Mouse (Mus musculus) kidney, embryonic 15.5 days (tissue): ENCODE results near the gene D930007J09Rik. TPM values are rescaled to one million over a fixed set of nuclear protein-coding genes. Genes with fewer than 3 reads are reported as not detected.

Experiments used
- ATAC-seq: fragments of 200-750 bp; cut with Nextera tagmentation; replicated peaks from 2 replicates; pipeline ENCODE4 v1.8.0; 2017; ENCODE audit warnings: moderate TSS enrichment; ENCODE audit not compliant: low FRiP score
- H3K27ac ChIP-seq: fragments of 300-500 bp; sonication (generic); 2 replicates; pipeline ENCODE4 v1.5.1; 2015; ENCODE audit warnings: mild to moderate bottlenecking, inconsistent platforms
- H3K27me3 ChIP-seq: fragments of 300-500 bp; sonication (generic); 2 replicates; pipeline ENCODE4 v1.6.1; 2015; ENCODE audit warnings: inconsistent platforms
- H3K36me3 ChIP-seq: fragments of 300-500 bp; sonication (generic); 2 replicates; pipeline ENCODE4 v1.6.1; 2015; ENCODE audit warnings: inconsistent platforms
- H3K4me1 ChIP-seq: fragments of 300-500 bp; sonication (generic); 2 replicates; pipeline ENCODE4 v1.6.1; 2015; ENCODE audit warnings: inconsistent platforms
- H3K4me2 ChIP-seq: fragments of 300-500 bp; sonication (generic); 2 replicates; pipeline ENCODE4 v1.6.1; 2015; ENCODE audit warnings: moderate library complexity, mild to moderate bottlenecking, inconsistent platforms
- H3K4me3 ChIP-seq: fragments of 300-500 bp; sonication (generic); replicated peaks from 2 replicates; pipeline ENCODE4 v1.5.1; 2015; ENCODE audit warnings: mild to moderate bottlenecking, inconsistent platforms
- H3K9ac ChIP-seq: fragments of 300-500 bp; sonication (generic); 2 replicates; pipeline ENCODE4 v1.6.1; 2015; ENCODE audit warnings: mild to moderate bottlenecking, inconsistent platforms
- H3K9me3 ChIP-seq: fragments of 300-500 bp; sonication (generic); replicated peaks from 2 replicates; pipeline ENCODE4 v1.6.1; 2016; ENCODE audit warnings: inconsistent platforms
- WGBS: fragments of 180-500 bp; shearing (Covaris S2); methylation state at CpG from one replicate; pipeline ENCODE4 v1.1.7; 2015; ENCODE audit warnings: mixed read lengths; 5-methylcytosine and 5-hydroxymethylcytosine counted together
- polyA plus RNA-seq: library from polyadenylated mRNA; unstranded; fragments of >200 nt; fragmentation: Nextera tagmentation; extraction: Ambion mirVana; gene quantifications from 2 replicates; pipeline ENCODE4 v1.2.1, GENCODE M21; 2015

D930007J09Rik gene
- polyA plus RNA-seq, 1 experiment from 2014 or later, result not detected

DNA sequence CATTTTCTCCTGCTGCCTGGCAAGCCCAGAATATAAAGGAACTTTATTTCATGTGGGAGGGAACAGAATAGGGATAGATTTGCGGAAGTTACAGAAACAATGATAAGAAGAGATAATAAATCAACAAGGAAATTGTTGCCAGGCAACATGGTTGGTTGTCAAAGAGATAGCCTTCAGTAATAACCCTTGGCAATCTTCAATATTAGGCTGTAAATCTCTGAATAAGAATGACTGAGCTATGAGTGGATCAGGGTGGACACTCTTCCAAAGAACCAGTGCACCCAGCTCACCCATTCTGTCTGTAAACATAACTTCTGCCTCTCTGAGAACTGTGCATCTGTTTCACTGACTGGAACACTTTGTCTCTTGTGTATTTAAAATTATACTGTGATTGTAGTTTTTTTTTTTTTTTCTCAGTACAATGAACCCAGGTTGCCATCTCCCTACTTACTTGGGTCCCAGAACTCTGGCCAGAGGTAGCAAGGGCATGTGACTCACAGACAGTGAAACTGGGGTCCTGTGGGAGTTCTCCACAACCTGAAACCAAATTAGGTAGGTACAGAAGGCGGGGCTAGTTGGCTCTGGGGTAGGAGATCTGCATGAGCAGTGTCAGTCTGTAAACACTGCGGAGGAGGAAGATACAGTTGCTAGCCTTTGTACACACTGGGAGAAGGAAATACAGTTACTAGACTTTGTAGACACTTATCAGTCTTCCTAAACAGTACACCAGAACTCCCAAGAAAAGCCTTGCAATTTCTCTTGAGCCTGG, 29.0 kb upstream of the D930007J09Rik start:
- Histone ChIP-seq H3K9ac (no peak overlapping the region), H3K4me3 (no peak overlapping the region), H3K4me1 (no peaks in the 10 kb centered on the region), H3K27ac (no peak overlapping the region), H3K36me3 (no peaks in the 10 kb centered on the region), H3K4me2 (no peak overlapping the region), H3K9me3 (no peaks in the 10 kb centered on the region), H3K27me3 (no peaks in the 10 kb centered on the region)
- WGBS, result 58% methylated on average over 3 of the region's 3 CpGs
- ATAC-seq, result no peak

DNA sequence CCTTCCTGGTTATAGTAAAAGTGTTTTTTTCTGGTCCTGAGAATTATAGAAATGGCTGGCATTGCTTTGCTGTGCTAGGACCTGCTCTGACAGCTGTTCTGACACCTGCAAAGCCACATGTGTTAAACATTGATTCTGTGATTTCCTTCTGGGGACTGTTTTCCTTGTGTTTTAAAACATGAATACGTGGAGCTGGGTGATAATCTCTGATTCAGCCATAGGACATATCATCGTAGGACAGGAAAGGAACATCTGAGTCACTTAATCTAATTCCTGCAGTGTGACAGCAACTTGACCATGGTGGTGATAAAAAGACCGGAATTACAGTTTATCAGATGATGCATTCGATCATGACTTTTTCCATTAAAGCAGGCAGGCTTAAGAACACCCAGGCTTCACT, 26.2 kb upstream of the D930007J09Rik start:
- no peak for ATAC-seq
- H3K4me2 ChIP-seq, result no peak overlapping the region
- no peaks in the 10 kb centered on the region for H3K4me1 ChIP-seq
- H3K27ac ChIP-seq, result no peak overlapping the region
- no peaks in the 10 kb centered on the region for H3K36me3 ChIP-seq
- H3K27me3 ChIP-seq, result no peaks in the 10 kb centered on the region
- no peak overlapping the region for H3K4me3 ChIP-seq
- H3K9me3 ChIP-seq, result no peaks in the 10 kb centered on the region
- WGBS, result 83% methylated on average over 4 of the region's 4 CpGs
- H3K9ac ChIP-seq, result no peak overlapping the region

DNA sequence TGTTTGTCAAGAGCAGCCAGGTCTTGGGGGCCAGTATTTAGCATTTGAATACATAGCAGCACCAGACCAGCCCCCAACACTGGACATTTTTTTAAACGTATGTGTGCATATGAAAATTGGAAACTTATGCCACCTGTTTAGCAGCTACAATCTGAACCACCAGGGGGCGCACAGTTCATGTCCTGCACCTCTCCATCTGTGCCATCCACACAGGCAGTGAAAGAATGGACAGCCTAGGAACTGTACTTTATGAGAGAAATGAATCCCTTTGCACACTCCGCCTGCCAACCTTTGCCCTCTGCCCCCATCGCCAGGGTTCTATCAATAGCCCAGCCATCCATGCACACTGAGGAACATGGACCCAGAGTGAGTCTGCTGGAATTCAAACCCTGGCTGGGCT, 25.3 kb upstream of the D930007J09Rik start:
- WGBS, result 62% methylated on average over 4 of the region's 4 CpGs
- ATAC-seq, result no peak; the same call in 1 of the 2 replicates

DNA sequence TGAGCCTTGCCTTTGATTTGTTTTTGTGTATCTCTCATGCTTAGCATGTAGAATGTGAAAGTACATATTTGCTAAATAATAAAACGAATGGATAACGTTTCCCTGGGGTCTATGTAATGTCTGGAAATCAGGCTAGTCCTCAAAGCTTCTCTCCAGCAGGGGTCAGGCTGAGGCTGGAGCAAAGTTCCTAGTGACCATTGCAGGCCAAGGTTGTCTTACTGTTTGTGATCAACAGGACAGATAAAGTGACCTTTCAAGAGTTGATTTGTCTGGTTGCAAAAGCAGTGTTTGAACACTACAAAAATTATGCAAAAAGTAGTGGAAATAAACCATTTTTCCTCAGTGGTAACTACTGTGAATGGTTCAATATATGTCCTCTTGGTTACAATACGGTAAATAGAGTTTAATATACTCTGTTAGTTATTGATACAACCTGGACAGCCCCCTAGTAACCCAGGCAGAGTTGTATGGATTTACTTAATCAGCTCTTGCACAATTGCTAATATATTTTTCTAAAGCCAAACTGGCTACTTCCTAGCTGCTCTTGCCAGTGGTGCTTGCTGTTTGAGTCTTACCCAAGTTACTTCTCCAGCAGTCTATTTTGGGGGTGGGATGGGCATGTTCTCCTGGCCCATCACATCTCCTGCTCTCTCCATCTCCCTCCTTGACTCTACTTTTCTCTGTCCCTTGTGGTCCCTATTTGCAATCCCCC, 24.6 kb upstream of the D930007J09Rik start:
- Histone ChIP-seq H3K4me1 (no peaks in the 10 kb centered on the region), H3K27me3 (no peaks in the 10 kb centered on the region), H3K36me3 (peaks cover 3% of the 10 kb centered on the region; the same call in 1 of the 2 replicates), H3K9ac (no peak overlapping the region), H3K4me2 (no peak overlapping the region), H3K9me3 (no peaks in the 10 kb centered on the region), H3K4me3 (no peak overlapping the region), H3K27ac (no peak overlapping the region)
- 78% methylated on average over 3 of the region's 3 CpGs for WGBS
- ATAC-seq, result no peak

More for the DNA sequence above, 25.3 kb upstream of the D930007J09Rik start:
- Histone ChIP-seq H3K4me1 (no peaks in the 10 kb centered on the region), H3K4me3 (no peak overlapping the region), H3K36me3 (no peaks in the 10 kb centered on the region), H3K4me2 (no peak overlapping the region), H3K9ac (no peak overlapping the region), H3K9me3 (no peaks in the 10 kb centered on the region), H3K27ac (no peak overlapping the region), H3K27me3 (no peaks in the 10 kb centered on the region)

DNA sequence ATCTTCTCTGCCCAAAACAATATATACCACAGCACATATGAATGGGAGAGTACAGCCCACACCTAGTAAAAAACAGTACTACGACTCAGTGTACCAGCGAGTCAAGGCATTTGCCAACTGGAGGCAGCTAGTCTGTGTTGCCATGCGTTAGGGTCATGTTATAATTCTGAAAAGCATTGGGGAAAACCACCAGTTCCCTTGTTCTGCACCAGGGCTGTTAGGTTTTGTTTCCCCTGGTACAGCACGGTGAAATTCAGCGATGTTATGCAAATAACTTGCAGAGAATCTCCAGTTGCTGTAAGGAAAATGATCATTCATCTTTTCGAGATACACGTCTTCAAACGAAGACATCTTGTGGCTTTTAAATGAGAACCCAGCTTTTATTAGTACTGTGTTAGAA, 22.9 kb upstream of the D930007J09Rik start:
- H3K9me3 ChIP-seq, result no peaks in the 10 kb centered on the region
- no peak for ATAC-seq
- H3K4me2 ChIP-seq, result no peak overlapping the region
- H3K27me3 ChIP-seq, result no peaks in the 10 kb centered on the region
- 91% methylated on average over 8 of the region's 8 CpGs for WGBS
- no peaks in the 10 kb centered on the region for H3K4me1 ChIP-seq
- H3K27ac ChIP-seq, result no peak overlapping the region
- H3K36me3 ChIP-seq, result peaks cover 19% of the 10 kb centered on the region
- no peak overlapping the region for H3K9ac ChIP-seq
- H3K4me3 ChIP-seq, result no peak overlapping the region

DNA sequence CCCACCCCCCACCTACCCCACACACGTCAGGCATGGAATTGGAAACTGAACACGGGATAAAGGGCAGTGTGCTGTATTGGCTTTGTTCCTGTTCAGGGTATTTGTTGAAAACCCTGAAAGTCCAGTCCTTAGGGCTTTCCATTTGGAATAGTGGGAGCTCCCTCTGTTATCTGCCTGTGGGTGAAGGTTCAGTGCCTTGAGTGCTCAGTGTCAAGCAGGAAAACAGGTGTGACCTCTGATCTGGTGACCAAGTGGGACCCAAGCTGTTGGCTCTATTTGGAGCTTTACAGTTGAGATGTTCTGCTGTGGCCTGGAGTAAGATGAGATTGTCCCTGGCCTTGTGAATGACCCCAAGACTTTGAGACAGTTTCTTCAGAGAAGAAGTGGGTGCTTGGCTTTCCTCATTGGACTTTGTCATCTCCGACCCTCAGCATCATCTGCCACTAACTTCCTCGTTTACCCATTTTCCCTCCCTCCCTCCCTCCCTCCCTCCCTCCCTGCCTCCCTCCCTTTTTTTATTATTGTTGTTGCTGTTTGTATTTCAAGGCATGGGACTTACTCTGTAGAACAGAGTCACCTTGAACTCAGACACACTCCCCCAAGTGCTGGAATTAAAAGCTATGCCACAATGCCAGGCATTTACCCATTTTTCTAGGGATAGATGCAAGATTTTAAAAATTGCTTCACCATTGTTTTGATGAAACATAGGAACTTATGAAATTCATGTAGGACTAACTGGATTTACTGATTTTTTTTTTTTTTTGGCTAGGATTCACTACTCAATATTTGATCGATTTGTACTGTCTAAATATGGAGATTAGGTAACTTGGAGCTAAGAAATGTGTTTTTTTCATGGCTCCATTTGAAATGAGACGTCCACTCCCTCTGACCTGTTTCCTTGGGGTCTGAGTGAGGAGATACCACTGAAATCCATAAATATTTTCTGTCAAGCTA, 22.0 kb upstream of the D930007J09Rik start:
- ATAC-seq, result no peak

DNA sequence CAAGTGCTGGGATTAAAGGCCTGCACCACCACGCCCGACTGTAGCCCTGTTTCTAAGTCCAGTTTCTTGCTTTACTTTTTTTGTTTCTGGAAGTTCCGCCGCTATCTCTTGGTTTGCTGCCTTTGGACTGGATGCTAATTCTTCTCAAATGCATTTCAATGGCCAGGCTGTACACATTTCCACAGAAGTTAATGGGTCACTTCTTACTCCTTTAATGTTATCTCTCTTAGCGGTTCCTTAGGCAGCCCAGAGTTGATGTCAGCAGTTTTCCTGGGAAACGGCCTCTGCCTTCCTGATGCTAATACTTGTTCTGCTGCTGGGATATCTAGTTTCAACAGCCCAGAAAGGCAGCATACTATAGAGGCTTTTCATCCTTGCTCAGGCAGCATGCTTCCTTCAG, 20.5 kb upstream of the D930007J09Rik start:
- no peaks in the 10 kb centered on the region for H3K4me1 ChIP-seq
- no peak overlapping the region for H3K9ac ChIP-seq
- no peaks in the 10 kb centered on the region for H3K9me3 ChIP-seq
- no peak for ATAC-seq
- H3K4me2 ChIP-seq, result no peak overlapping the region
- peaks cover 41% of the 10 kb centered on the region for H3K36me3 ChIP-seq
- H3K4me3 ChIP-seq, result no peak overlapping the region
- H3K27me3 ChIP-seq, result no peaks in the 10 kb centered on the region
- H3K27ac ChIP-seq, result no peak overlapping the region
- 73% methylated on average over 6 of the region's 6 CpGs for WGBS

More for the DNA sequence above, 22.0 kb upstream of the D930007J09Rik start:
- H3K27ac ChIP-seq, result no peak overlapping the region
- WGBS, result 67% methylated on average over 6 of the region's 6 CpGs
- H3K9ac ChIP-seq, result no peak overlapping the region
- H3K4me3 ChIP-seq, result no peak overlapping the region
- H3K36me3 ChIP-seq, result peaks cover 28% of the 10 kb centered on the region
- no peaks in the 10 kb centered on the region for H3K9me3 ChIP-seq
- no peak overlapping the region for H3K4me2 ChIP-seq
- H3K4me1 ChIP-seq, result no peaks in the 10 kb centered on the region
- H3K27me3 ChIP-seq, result no peaks in the 10 kb centered on the region

DNA sequence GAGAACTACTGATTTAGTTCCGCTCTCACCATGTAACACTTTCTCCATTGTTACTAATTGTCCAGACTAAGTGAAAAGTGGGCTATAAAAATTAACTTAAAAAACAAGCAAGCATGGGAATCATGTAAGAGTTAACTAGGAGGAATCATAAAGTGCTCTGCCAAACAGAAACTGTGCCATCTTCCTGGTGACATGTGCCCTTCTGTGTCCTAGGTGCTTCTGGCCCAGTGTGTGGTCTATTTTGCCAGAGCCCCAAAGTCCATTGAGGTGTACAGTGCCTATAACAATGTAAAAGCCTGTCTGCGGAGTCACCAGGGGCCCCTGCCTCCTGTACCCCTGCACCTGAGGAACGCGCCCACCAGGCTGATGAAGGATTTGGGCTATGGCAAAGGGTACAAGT, 19.0 kb upstream of the D930007J09Rik start:
- Histone ChIP-seq H3K4me2 (no peak overlapping the region), H3K9me3 (no peaks in the 10 kb centered on the region), H3K9ac (no peak overlapping the region), H3K27me3 (no peaks in the 10 kb centered on the region), H3K36me3 (peaks cover 54% of the 10 kb centered on the region), H3K4me1 (no peaks in the 10 kb centered on the region), H3K27ac (no peak overlapping the region), H3K4me3 (no peak overlapping the region)
- no peak for ATAC-seq
- 95% methylated on average over 4 of the region's 4 CpGs for WGBS

DNA sequence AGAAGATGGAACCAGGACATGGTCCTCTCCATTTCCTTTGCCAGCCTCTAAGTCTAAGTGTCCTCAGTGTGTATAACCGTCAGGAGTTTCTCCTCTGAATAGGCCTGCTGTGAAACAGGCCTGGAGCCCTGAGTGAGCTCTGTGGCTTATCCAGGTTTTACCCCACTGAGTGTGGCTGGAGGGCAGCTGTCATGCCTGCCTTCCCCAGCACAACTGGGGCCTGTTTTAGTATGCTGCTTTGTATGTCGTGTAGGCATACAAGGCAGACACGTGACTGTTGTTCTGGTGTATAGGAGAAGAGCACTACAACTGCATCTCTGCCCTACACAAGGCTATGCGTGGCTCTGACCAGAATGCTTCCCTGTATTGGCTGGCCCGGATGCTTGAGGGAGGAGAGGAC, 17.3 kb upstream of the D930007J09Rik start:
- Histone ChIP-seq H3K36me3 (peaks cover 61% of the 10 kb centered on the region), H3K9ac (no peak overlapping the region), H3K4me2 (no peak overlapping the region), H3K9me3 (no peaks in the 10 kb centered on the region), H3K4me3 (no peak overlapping the region), H3K4me1 (no peaks in the 10 kb centered on the region), H3K27me3 (no peaks in the 10 kb centered on the region), H3K27ac (no peak overlapping the region)
- 87% methylated on average over 5 of the region's 5 CpGs for WGBS
- ATAC-seq, result no peak

DNA sequence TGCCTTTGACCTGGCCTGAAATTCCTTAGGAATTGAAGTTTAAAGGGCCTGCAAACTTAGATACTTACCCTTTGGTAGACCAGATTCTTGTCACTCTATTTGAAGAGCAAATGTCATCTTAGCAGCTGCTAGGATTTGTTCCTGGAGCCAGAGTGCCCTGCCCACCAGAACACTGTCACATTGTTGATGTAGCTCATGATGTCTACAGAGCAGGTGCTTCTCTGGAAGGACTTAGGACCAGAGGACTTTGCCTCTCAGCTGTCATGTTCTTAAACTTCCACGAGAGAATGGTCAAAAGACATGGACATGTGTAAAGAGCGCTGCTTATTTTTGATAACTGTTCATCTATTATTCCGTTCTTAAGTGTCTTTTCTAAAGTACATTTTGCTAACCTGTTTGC, 16.6 kb upstream of the D930007J09Rik start:
- H3K4me3 ChIP-seq, result no peak overlapping the region
- no peaks in the 10 kb centered on the region for H3K9me3 ChIP-seq
- no peaks in the 10 kb centered on the region for H3K4me1 ChIP-seq
- H3K4me2 ChIP-seq, result no peak overlapping the region
- 96% methylated on average over 3 of the region's 3 CpGs for whole genome bisulfite sequencing
- ATAC-seq, result no peak
- no peak overlapping the region for H3K27ac ChIP-seq
- H3K9ac ChIP-seq, result no peak overlapping the region
- peaks cover 64% of the 10 kb centered on the region for H3K36me3 ChIP-seq
- no peaks in the 10 kb centered on the region for H3K27me3 ChIP-seq

DNA sequence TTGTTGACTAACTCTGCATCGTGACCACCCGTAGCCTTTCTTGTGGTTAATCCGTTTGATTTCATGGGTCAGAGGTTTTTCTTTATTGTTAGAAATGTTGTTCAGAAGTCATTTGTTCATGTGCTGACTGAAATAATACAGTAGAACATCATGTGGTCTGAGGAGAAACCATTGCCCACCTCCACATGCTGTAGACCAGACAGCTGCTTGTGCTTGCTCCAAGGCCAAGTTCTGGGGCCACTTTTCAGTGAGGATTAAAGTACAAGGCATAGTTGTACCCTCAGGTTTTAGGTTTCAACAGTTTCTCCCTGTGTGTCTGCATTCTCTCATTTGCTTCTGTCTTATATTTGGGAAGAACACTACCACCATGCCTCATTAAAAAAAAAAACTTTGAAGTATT, 5.0 kb upstream of the D930007J09Rik start:
- Histone ChIP-seq H3K27ac (no peak overlapping the region), H3K27me3 (no peaks in the 10 kb centered on the region), H3K4me1 (peaks cover 22% of the 10 kb centered on the region), H3K36me3 (peaks cover 52% of the 10 kb centered on the region), H3K9ac (no peak overlapping the region), H3K4me3 (no peak overlapping the region), H3K4me2 (no peak overlapping the region), H3K9me3 (no peaks in the 10 kb centered on the region)
- no peak for ATAC-seq
- 85% methylated on average over 3 of the region's 3 CpGs for WGBS

DNA sequence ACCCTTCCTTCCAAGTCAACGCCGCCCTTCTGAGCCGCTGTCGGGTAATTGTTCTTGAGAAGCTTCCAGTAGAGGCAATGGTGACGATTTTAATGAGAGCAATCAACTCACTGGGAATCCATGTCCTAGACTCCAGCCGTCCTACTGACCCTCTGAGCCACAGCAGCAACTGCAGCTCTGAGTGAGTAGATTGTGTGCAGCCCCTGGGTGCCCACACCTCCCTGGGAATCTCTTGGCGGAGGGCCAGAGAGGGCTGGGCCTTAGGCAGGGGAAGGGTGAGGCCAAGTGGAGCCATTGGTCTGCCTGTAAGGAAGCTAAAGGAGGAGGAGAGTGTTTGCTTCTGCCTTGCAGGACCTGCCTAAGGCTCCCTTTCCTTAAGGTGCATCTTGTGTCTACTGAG, 4.2 kb upstream of the D930007J09Rik start:
- no peak overlapping the region for H3K9ac ChIP-seq
- H3K27ac ChIP-seq, result no peak overlapping the region
- H3K27me3 ChIP-seq, result no peaks in the 10 kb centered on the region
- no peak overlapping the region for H3K4me2 ChIP-seq
- H3K36me3 ChIP-seq, result peaks cover 45% of the 10 kb centered on the region
- 84% methylated on average over 7 of the region's 7 CpGs for WGBS
- no peak for ATAC-seq
- H3K4me1 ChIP-seq, result peaks cover 25% of the 10 kb centered on the region
- no peaks in the 10 kb centered on the region for H3K9me3 ChIP-seq
- no peak overlapping the region for H3K4me3 ChIP-seq
